Mouse (Mus musculus) bone marrow, adult 2 months (tissue): ENCODE measurements around the gene Mlf2.

Experiments used
- CTCF ChIP-seq: fragments of 200-500 bp; IDR thresholded peaks from 2 replicates; pipeline ENCODE4 v1.5.1; 2011; ENCODE audit warnings: low read length, control low read depth; ENCODE audit not compliant: control insufficient read depth, insufficient read depth
- POLR2A ChIP-seq: fragments of 200-500 bp; IDR thresholded peaks from 2 replicates; pipeline ENCODE4 v1.6.1; 2011; ENCODE audit warnings: low read depth, mild to moderate bottlenecking, control low read depth, low read length, borderline replicate concordance; ENCODE audit not compliant: control insufficient read depth

GRCm38 (mm10) chr6:124966466-124967118 lies 35.4 kb downstream of the Mlf2 start:
- TF ChIP-seq POLR2A (no peak), CTCF (peak; percentile 14; the same call in 1 of the 2 replicates)
